Mouse (Mus musculus): ENCODE results near the gene Slc4a11. TPM values are rescaled to one million over a fixed set of nuclear protein-coding genes. Genes with fewer than 3 reads are reported as not detected.
A peak's percentile ranks its signal among the peaks of the same experiment; 100 is the strongest.

The Slc4a11 gene
- 0.57 and 1.1 TPM in 2 replicates for polyA plus RNA-seq (2014; fragmentation: Nextera tagmentation; extraction: Ambion mirVana)

DNA sequence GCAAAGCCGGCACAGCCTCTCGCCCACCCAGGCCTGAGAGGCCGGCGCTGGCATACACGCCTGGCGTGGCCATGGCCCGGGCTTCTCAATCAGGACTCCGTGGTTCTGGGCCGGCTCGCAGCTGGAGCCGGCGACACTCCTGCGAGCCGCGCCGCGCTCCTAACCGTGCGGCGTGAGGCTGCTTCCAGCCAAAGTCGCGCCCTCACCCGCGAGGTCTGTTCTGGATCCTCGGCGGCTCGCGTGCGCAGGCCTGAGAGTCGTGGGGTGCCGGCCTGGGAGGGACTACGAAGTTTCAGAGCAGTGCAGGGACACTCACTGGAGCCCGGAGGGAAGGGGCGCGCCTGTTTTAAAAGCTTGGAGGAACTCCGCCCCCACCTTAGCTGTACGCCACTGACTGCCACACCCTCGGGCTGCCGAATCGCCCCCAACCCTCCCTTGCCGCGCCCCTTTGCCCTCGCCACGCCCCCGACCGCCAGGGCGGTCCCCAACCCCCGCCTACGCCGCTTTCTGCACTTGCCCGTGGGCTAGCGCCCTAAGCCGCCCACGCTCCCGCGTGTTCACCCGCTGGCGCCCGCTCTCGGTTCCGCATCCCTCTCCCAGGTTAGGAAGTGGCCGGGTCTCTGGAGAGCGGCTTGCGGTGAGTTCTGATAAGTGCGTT, at the start of gene Slc4a11:
Slc4a11 (minus strand) TSS at position 367 of the 658 bp plus-strand sequence.
- peaks cover 33% of the 10 kb centered on the region for H3K27me3 ChIP-seq (ENCODE audit: control insufficient read depth, insufficient read depth, low read length)

DNA sequence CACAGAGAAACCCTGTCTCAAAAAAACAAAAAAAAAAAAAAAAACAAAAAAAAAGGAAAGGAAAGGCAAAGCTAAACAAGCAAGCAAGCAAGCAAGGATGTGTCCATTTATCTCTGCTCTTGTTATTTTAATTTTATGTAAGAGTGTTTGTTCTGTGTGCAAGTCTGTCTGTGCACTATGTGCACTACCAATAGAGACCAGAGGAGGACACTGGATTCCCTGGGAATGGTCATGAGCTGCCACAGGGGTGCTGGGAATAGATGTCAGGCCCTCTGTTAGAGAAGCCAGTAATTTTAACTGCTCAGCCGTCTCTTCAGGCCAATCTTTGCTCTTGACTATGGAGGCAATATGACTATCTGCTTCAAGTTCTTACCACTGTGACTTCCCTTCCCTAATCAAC, 46.3 kb upstream of the Slc4a11 start:
- Histone ChIP-seq H3K27ac (replicated peaks; ENCODE audit: low read depth, low read length) (no peak overlapping the region), H3K4me3 (ENCODE audit: low read depth, low read length) (no peak overlapping the region), H3K9ac (ENCODE audit: low read length) (no peak overlapping the region), H3K27me3 (ENCODE audit: control insufficient read depth, insufficient read depth, low read length) (no peaks in the 10 kb centered on the region), H3K36me3 (ENCODE audit: control insufficient read depth, insufficient read depth, low read length) (peaks cover 12% of the 10 kb centered on the region; the same call in 1 of the 2 replicates), H3K9me3 (ENCODE audit: control insufficient read depth, low read length) (no peaks in the 10 kb centered on the region), H3K4me1 (ENCODE audit: control insufficient read depth, insufficient read depth, low read length) (no peaks in the 10 kb centered on the region), H3K4me2 (ENCODE audit: low read depth, severe bottlenecking) (no peak overlapping the region)
- ATAC-seq (ENCODE audit: insufficient number of reproducible peaks, low FRiP score, low TSS enrichment, low read depth) (no peak), DNase-seq (ENCODE audit: low spot score) (no peak)
- WGBS = 100% methylated on average over 1 of the region's 1 CpGs

More for the DNA sequence above, at the start of gene Slc4a11:
- Histone ChIP-seq H3K9ac (ENCODE audit: low read length) (peak within 1 kb of the TSS; percentile 17; the same call in 1 of the 2 replicates), H3K4me1 (ENCODE audit: control insufficient read depth, insufficient read depth, low read length) (0 out of 2 replicates have a peak, but pooled peaks cover 2% of the 10 kb centered on the region), H3K36me3 (ENCODE audit: control insufficient read depth, insufficient read depth, low read length) (no peaks in the 10 kb centered on the region), H3K27ac (replicated peaks; ENCODE audit: low read depth, low read length) (no peak within 1 kb of the TSS), H3K9me3 (ENCODE audit: control insufficient read depth, low read length) (no peaks in the 10 kb centered on the region), H3K4me2 (ENCODE audit: low read depth, severe bottlenecking) (peak within 1 kb of the TSS; percentile 99), H3K4me3 (ENCODE audit: low read depth, low read length) (peak within 1 kb of the TSS; percentile 58)
- peak; percentile 83 for ATAC-seq (ENCODE audit: insufficient number of reproducible peaks, low FRiP score, low TSS enrichment, low read depth)
- DNase-seq (ENCODE audit: low spot score) = peak; percentile 79
- under 1% methylated on average over 64 of the region's 65 CpGs for WGBS

DNA sequence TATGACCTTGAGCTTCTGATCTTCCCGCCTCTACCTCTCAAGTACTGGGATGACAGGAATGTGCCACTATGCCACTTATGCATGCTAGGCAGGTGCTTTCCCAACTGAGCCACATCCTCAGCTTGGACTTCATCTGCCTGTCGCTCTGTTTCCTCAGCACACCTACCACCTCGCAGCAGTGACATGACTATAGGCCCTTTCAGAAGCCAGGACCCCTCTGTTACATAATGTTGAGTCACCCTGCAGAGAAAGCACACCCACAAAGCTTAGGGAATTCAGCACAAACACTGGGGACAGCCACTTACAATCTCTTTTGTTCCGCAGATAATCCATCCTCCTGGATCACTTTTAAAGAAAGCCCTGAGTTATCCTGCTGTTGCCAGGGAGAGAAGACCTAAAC, 42.8 kb upstream of the Slc4a11 start:
- Histone ChIP-seq H3K4me2 (ENCODE audit: low read depth, severe bottlenecking) (no peak overlapping the region), H3K27ac (replicated peaks; ENCODE audit: low read depth, low read length) (no peak overlapping the region), H3K36me3 (ENCODE audit: control insufficient read depth, insufficient read depth, low read length) (peaks cover 2% of the 10 kb centered on the region; the same call in 1 of the 2 replicates), H3K9ac (ENCODE audit: low read length) (no peak overlapping the region), H3K27me3 (ENCODE audit: control insufficient read depth, insufficient read depth, low read length) (no peaks in the 10 kb centered on the region), H3K4me3 (ENCODE audit: low read depth, low read length) (no peak overlapping the region), H3K9me3 (ENCODE audit: control insufficient read depth, low read length) (no peaks in the 10 kb centered on the region), H3K4me1 (ENCODE audit: control insufficient read depth, insufficient read depth, low read length) (no peaks in the 10 kb centered on the region)
- ATAC-seq (ENCODE audit: insufficient number of reproducible peaks, low FRiP score, low TSS enrichment, low read depth) (no peak), DNase-seq (ENCODE audit: low spot score) (no peak)
- WGBS = 68% methylated on average over 4 of the region's 4 CpGs

DNA sequence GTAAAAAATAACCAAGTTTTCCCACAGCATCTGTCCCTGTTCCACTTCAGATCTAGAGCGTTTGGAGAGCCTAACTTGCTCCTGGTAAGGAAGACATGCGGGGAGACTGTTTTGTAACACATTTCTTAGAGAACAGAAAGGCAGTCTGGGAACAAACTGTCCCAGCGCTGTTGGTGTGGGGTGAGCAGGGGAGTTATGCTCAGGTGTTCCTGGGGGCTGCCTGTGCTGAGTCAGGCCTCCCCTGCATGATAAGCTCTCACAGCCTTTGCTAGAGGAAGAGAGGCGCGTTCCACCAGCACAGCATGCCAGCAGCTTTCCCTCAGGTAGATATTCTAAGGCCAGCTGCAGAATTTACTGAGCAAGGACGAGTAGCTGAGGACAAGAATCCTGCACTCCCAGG, 40.7 kb upstream of the Slc4a11 start:
- WGBS = 79% methylated on average over 6 of the region's 6 CpGs
- H3K4me2 ChIP-seq (ENCODE audit: low read depth, severe bottlenecking) = no peak overlapping the region
- H3K4me1 ChIP-seq (ENCODE audit: control insufficient read depth, insufficient read depth, low read length) = no peaks in the 10 kb centered on the region
- no peak overlapping the region for H3K27ac ChIP-seq (replicated peaks; ENCODE audit: low read depth, low read length)
- no peak overlapping the region for H3K9ac ChIP-seq (ENCODE audit: low read length)
- H3K4me3 ChIP-seq (ENCODE audit: low read depth, low read length) = no peak overlapping the region
- no peaks in the 10 kb centered on the region for H3K27me3 ChIP-seq (ENCODE audit: control insufficient read depth, insufficient read depth, low read length)
- no peak for ATAC-seq (ENCODE audit: insufficient number of reproducible peaks, low FRiP score, low TSS enrichment, low read depth)
- peaks cover 4% of the 10 kb centered on the region; the same call in 1 of the 2 replicates for H3K36me3 ChIP-seq (ENCODE audit: control insufficient read depth, insufficient read depth, low read length)
- DNase-seq (ENCODE audit: low spot score) = no peak
- H3K9me3 ChIP-seq (ENCODE audit: control insufficient read depth, low read length) = no peaks in the 10 kb centered on the region

DNA sequence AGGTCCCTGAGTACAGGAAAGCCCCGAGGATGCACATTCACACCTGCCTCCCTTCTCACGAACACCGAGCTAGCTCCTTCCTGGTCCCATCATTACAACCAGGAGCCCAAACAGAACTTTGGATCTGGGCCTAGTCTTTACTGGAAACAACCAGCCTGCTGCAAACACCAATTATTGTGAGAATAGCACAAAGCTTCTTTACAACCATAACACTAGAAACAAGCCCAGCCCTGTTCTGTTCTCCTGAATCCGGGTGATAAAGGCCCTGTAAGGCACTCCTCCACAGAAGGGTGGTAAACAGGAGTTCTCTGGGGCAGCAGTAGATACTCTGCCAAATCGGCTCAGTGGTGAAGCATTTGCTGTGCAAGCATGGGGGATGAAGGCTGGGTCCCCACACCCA, 38.0 kb upstream of the Slc4a11 start:
- Histone ChIP-seq H3K9ac (ENCODE audit: low read length) (no peak overlapping the region), H3K27me3 (ENCODE audit: control insufficient read depth, insufficient read depth, low read length) (no peaks in the 10 kb centered on the region), H3K4me3 (ENCODE audit: low read depth, low read length) (no peak overlapping the region), H3K27ac (replicated peaks; ENCODE audit: low read depth, low read length) (no peak overlapping the region), H3K4me2 (ENCODE audit: low read depth, severe bottlenecking) (no peak overlapping the region), H3K36me3 (ENCODE audit: control insufficient read depth, insufficient read depth, low read length) (peaks cover 4% of the 10 kb centered on the region; the same call in 1 of the 2 replicates), H3K9me3 (ENCODE audit: control insufficient read depth, low read length) (no peaks in the 10 kb centered on the region), H3K4me1 (ENCODE audit: control insufficient read depth, insufficient read depth, low read length) (no peaks in the 10 kb centered on the region)
- 78% methylated on average over 5 of the region's 5 CpGs for WGBS
- DNase-seq (ENCODE audit: low spot score) (no peak), ATAC-seq (ENCODE audit: insufficient number of reproducible peaks, low FRiP score, low TSS enrichment, low read depth) (no peak)

DNA sequence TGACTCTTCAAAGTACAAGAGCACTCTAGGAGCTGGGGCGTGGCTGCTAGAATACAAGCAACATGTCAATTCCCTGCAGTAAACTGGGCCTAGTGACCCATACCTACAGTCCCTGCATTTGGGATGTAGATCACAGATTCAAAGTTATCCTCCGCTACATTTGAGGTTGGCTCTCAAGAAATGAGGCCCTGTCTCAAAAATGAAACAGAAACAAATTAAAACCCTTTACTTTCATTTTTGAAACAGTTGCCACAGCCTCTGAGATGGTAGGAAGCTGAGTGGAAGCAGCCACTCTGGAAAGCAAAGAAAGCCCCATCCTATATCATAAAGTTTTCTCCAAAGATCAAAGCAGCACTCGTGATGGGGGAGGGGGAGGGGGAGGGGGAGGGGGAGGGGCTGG, 36.1 kb upstream of the Slc4a11 start:
- H3K36me3 ChIP-seq (ENCODE audit: control insufficient read depth, insufficient read depth, low read length) = peaks cover 6% of the 10 kb centered on the region; the same call in 1 of the 2 replicates
- DNase-seq (ENCODE audit: low spot score) (no peak), ATAC-seq (ENCODE audit: insufficient number of reproducible peaks, low FRiP score, low TSS enrichment, low read depth) (no peak)
- H3K27ac ChIP-seq (replicated peaks; ENCODE audit: low read depth, low read length) = no peak overlapping the region
- H3K9me3 ChIP-seq (ENCODE audit: control insufficient read depth, low read length) = no peaks in the 10 kb centered on the region
- no peak overlapping the region for H3K9ac ChIP-seq (ENCODE audit: low read length)
- H3K27me3 ChIP-seq (ENCODE audit: control insufficient read depth, insufficient read depth, low read length) = no peaks in the 10 kb centered on the region
- H3K4me3 ChIP-seq (ENCODE audit: low read depth, low read length) = no peak overlapping the region
- no peaks in the 10 kb centered on the region for H3K4me1 ChIP-seq (ENCODE audit: control insufficient read depth, insufficient read depth, low read length)
- 95% methylated on average over 2 of the region's 3 CpGs for WGBS
- H3K4me2 ChIP-seq (ENCODE audit: low read depth, severe bottlenecking) = no peak overlapping the region

DNA sequence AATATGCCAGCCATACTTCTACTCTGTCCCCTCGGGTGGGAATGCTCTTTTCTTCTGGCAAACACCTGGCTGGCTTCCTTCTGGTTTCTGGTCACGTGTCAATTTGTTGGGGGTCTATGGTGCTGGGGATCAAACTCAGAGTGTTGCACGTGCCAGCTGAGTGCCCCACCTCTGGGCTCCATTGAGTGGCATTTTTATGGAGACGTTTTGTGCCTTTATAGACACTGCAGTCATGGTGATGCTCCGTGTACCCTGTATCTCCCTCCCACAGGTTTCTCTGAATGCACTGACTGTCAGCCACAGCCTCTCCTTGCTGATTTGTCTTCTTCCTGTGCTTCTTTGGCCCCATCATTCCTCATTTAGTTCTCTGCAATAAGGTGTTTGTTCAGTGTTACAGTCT, 34.5 kb upstream of the Slc4a11 start:
- no peak overlapping the region for H3K27ac ChIP-seq (replicated peaks; ENCODE audit: low read depth, low read length)
- H3K4me1 ChIP-seq (ENCODE audit: control insufficient read depth, insufficient read depth, low read length) = no peaks in the 10 kb centered on the region
- H3K4me3 ChIP-seq (ENCODE audit: low read depth, low read length) = no peak overlapping the region
- no peaks in the 10 kb centered on the region for H3K27me3 ChIP-seq (ENCODE audit: control insufficient read depth, insufficient read depth, low read length)
- ATAC-seq (ENCODE audit: insufficient number of reproducible peaks, low FRiP score, low TSS enrichment, low read depth) (no peak), DNase-seq (ENCODE audit: low spot score) (no peak)
- H3K36me3 ChIP-seq (ENCODE audit: control insufficient read depth, insufficient read depth, low read length) = peaks cover 12% of the 10 kb centered on the region; the same call in 1 of the 2 replicates
- WGBS = 56% methylated on average over 5 of the region's 5 CpGs
- no peak overlapping the region for H3K4me2 ChIP-seq (ENCODE audit: low read depth, severe bottlenecking)
- H3K9me3 ChIP-seq (ENCODE audit: control insufficient read depth, low read length) = no peaks in the 10 kb centered on the region
- no peak overlapping the region for H3K9ac ChIP-seq (ENCODE audit: low read length)

DNA sequence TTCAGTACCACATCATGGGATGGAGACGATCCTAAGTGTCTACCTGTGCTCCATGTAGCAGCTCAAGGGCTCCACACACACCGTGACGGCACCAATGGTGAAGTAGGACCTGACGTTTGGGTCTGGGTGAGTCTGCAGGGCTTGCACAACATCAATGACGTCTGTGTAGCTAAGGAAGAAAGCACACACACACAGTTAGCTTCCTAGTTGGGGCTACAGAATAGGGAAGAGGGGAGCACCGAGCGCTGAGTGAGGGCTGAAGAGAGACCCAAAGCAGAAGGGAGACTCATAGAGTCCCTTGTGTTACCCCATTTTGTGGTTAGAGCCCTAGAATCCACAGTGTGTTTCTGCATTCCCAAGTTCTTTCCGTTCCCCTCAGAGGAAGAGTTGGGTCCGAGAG, 33.4 kb upstream of the Slc4a11 start:
- 87% methylated on average over 9 of the region's 9 CpGs for WGBS

More for the DNA sequence above, 33.4 kb upstream of the Slc4a11 start:
- Histone ChIP-seq H3K9me3 (ENCODE audit: control insufficient read depth, low read length) (no peaks in the 10 kb centered on the region), H3K4me3 (ENCODE audit: low read depth, low read length) (no peak overlapping the region), H3K4me1 (ENCODE audit: control insufficient read depth, insufficient read depth, low read length) (no peaks in the 10 kb centered on the region), H3K27me3 (ENCODE audit: control insufficient read depth, insufficient read depth, low read length) (no peaks in the 10 kb centered on the region), H3K36me3 (ENCODE audit: control insufficient read depth, insufficient read depth, low read length) (peaks cover 10% of the 10 kb centered on the region; the same call in 1 of the 2 replicates), H3K27ac (replicated peaks; ENCODE audit: low read depth, low read length) (no peak overlapping the region), H3K9ac (ENCODE audit: low read length) (no peak overlapping the region), H3K4me2 (ENCODE audit: low read depth, severe bottlenecking) (no peak overlapping the region)
- DNase-seq (ENCODE audit: low spot score) (no peak), ATAC-seq (ENCODE audit: insufficient number of reproducible peaks, low FRiP score, low TSS enrichment, low read depth) (no peak)
